Mouse (Mus musculus): Measurements from ENCODE around the gene Wfdc13.

DNA sequence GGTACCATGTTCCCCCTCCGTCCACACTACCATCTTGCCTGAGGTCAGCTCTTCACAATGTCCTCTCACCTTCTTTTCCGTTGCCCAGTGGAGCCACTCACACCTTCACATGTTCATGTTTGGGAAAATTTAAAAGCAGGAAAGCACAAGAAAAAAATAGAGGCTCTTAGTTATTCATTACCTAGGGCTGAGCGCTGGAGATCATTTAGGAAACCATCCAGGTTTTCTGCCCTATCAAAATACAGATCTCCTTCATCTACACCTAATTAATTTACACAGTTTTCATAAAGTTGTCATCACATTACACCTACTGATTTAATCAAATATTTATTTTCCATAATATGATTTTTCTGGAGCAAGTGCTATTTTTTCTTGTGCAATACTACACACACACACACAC, 46.2 kb upstream of the Wfdc13 start, which contains the start of gene Wfdc16:
- TF ChIP-seq CTCF (IDR thresholded peaks at IDR 0.05; ENCODE audit: low read depth, low read length) (no peak), GATA1 (IDR thresholded peaks at IDR 0.05; ENCODE audit: borderline replicate concordance, low read length) (no peak), TAL1 (conservative IDR thresholded peaks at IDR 0.05; ENCODE audit: low read depth, low read length) (no peak), GATA2 (IDR thresholded peaks at IDR 0.05; ENCODE audit: borderline replicate concordance, low read depth, low read length) (no peak), POLR2AphosphoS5 (IDR thresholded peaks at IDR 0.05; ENCODE audit: insufficient replicate concordance, low read depth, low read length) (no peak)

Measured in G1E (cell line).